In genomic region chr12:72760376-72761229, GRCm38 (mm10) we compare ENCODE assay signal across 8 mouse cellular contexts. TPM values are rescaled to one million over a fixed set of nuclear protein-coding genes. Genes with fewer than 3 reads are reported as not detected.
DNase-seq lines count a peak whose midpoint lies in the region; ATAC-seq and TF ChIP-seq lines count a peak whose summit lies in the region.

No protein-coding gene starts in this region.

- peak overlapping the region; percentile 88 for H3K9ac ChIP-seq in forebrain, postnatal 0 days
- H3K9ac ChIP-seq in lung, embryonic 16.5 days (ENCODE audit: low read length), result peak overlapping the region; percentile 96

- H3K36me3 ChIP-seq in forebrain, postnatal 0 days (ENCODE audit: insufficient read depth), result no peaks in the 10 kb centered on the region
- no peaks in the 10 kb centered on the region for H3K36me3 ChIP-seq in lung, embryonic 16.5 days (ENCODE audit: control insufficient read depth, insufficient read depth, low read length)

- TF ChIP-seq CTCF in cerebellum, adult 2 months (IDR thresholded peaks at IDR 0.05; ENCODE audit: borderline replicate concordance, insufficient read depth, low read depth, low read length), result no peak
- TF ChIP-seq CTCF in forebrain, postnatal 0 days (IDR thresholded peaks at IDR 0.05; ENCODE audit: low read depth), result peak; percentile 23

- H3K4me3 ChIP-seq in cerebellum, adult 2 months (replicated peaks; ENCODE audit: insufficient read depth, low read depth, low read length), result peak overlapping the region; percentile 64
- peak overlapping the region; percentile 98 for H3K4me3 ChIP-seq in forebrain, postnatal 0 days (ENCODE audit: low read depth, low read length)
- H3K4me3 ChIP-seq in lung, embryonic 16.5 days (ENCODE audit: low read length), result peak overlapping the region; percentile 93

- TF ChIP-seq POLR2A in cerebellum, adult 2 months (IDR thresholded peaks at IDR 0.05; ENCODE audit: borderline replicate concordance, insufficient read depth, low read length), result peak; percentile 83

- WGBS in cerebellum, adult 2 months, result under 1% methylated on average over 67 of the region's 78 CpGs
- WGBS in forebrain, postnatal 0 days, result 2% methylated on average over 73 of the region's 78 CpGs
- WGBS in lung, embryonic 16.5 days, result under 1% methylated on average over 56 of the region's 78 CpGs

- H3K4me2 ChIP-seq in forebrain, postnatal 0 days (ENCODE audit: low read depth), result peak overlapping the region; percentile 58
- peak overlapping the region; percentile 87 for H3K4me2 ChIP-seq in lung, embryonic 16.5 days (ENCODE audit: low read depth, low read length)

- peak; percentile 92 for ATAC-seq in forebrain, postnatal 0 days
- peak; percentile 78 to 79 for ATAC-seq in hematopoietic stem cell, adult 5-6 weeks (replicated peaks in 1 of 2; ENCODE audit: insufficient read depth in 1 of 2, low FRiP score in 2 of 2, low TSS enrichment in 1 of 2, low read depth in 1 of 2, poor library complexity in 2 of 2, severe bottlenecking in 2 of 2)
- ATAC-seq in lung, embryonic 16.5 days (ENCODE audit: low read depth), result peak; percentile 96

- peak; percentile 98 for DNase-seq in MN1 (ENCODE audit: low spot score)
- peak; percentile 93 to 94 for DNase-seq in cerebellum, adult 2 months
- peak; percentile 97 for DNase-seq in forebrain, postnatal 0 days
- peak; percentile 84 for DNase-seq in layer of hippocampus, adult 9-10 months (ENCODE audit: low spot score)
- peak; percentile 85 for DNase-seq in ovary, postnatal 10 days (ENCODE audit: low spot score)
- peak; percentile 97 for DNase-seq in thymus, postnatal 4 days

- H3K9me3 ChIP-seq in forebrain, postnatal 0 days (ENCODE audit: low read length), result no peaks in the 10 kb centered on the region
- no peaks in the 10 kb centered on the region for H3K9me3 ChIP-seq in lung, embryonic 16.5 days (ENCODE audit: control insufficient read depth, low read length)

- H3K27ac ChIP-seq in cerebellum, adult 2 months (ENCODE audit: insufficient read depth, low read length), result peak overlapping the region; percentile 98
- peak overlapping the region; percentile 99 for H3K27ac ChIP-seq in forebrain, postnatal 0 days (ENCODE audit: low read depth, low read length)
- H3K27ac ChIP-seq in lung, embryonic 16.5 days (ENCODE audit: low read length), result peak overlapping the region; percentile 98

- no peaks in the 10 kb centered on the region for H3K27me3 ChIP-seq in cerebellum, adult 2 months (ENCODE audit: control insufficient read depth, insufficient read depth, low read length)
- H3K27me3 ChIP-seq in forebrain, postnatal 0 days (ENCODE audit: insufficient read depth, low read length), result no peaks in the 10 kb centered on the region
- no peaks in the 10 kb centered on the region for H3K27me3 ChIP-seq in lung, embryonic 16.5 days (ENCODE audit: control insufficient read depth, insufficient read depth, low read depth, low read length)

- H3K4me1 ChIP-seq in cerebellum, adult 2 months (ENCODE audit: control insufficient read depth, insufficient read depth, low read length), result peaks cover 3% of the 10 kb centered on the region; the same call in 1 of the 2 replicates
- H3K4me1 ChIP-seq in forebrain, postnatal 0 days (ENCODE audit: insufficient read depth), result peaks cover 14% of the 10 kb centered on the region
- H3K4me1 ChIP-seq in lung, embryonic 16.5 days (replicated peaks; ENCODE audit: control insufficient read depth, insufficient read depth, low read length), result peaks cover 16% of the 10 kb centered on the region

RNA-seq across cellular contexts. Expression of gene Ppm1a, which starts 3.3 kb away (rescaled TPM):
- 168 and 184 TPM in 2 replicates for polyA plus RNA-seq in cerebellum, adult 2 months (2012; rRNA removed)
- 192 and 194 TPM in 2 replicates for total RNA-seq in forebrain, postnatal 0 days (2014; rRNA removed)
- 61.7 and 69.9 TPM in 2 replicates for polyA plus RNA-seq in forebrain, postnatal 0 days (2015; fragmentation: Nextera tagmentation; extraction: Ambion mirVana)
- 106 and 108 TPM in 2 replicates for total RNA-seq in hematopoietic stem cell, adult 5-6 weeks (2017)
- polyA plus RNA-seq in lung, embryonic 16.5 days (2015; fragmentation: Nextera tagmentation; extraction: Ambion mirVana), result 17.3 and 17.7 TPM in 2 replicates

Comparison
In these comparisons a context has a peak if more than half of its experiments do, and no peak if none do; other contexts are left out.
1. Peak in every context shown above with its lines: DNase-seq, ATAC-seq, H3K4me3 ChIP-seq and H3K27ac ChIP-seq.